Mouse (Mus musculus) subcutaneous adipose tissue, adult 2 months (tissue): Measurements from ENCODE around the gene Gm8660. TPM values are rescaled to one million over a fixed set of nuclear protein-coding genes. Genes with fewer than 3 reads are reported as not detected.

ENCODE experiments used
- polyA plus RNA-seq: library from polyadenylated mRNA; depleted of rRNA; stranded (reverse); fragments of >200 nt; gene quantifications from 2 replicates; pipeline ENCODE4 v1.2.3, GENCODE M21; 2012; ENCODE audit warnings: low replicate concordance; rRNA removed

Gm8660 gene
- not detected in 2 replicates for polyA plus RNA-seq

DNA sequence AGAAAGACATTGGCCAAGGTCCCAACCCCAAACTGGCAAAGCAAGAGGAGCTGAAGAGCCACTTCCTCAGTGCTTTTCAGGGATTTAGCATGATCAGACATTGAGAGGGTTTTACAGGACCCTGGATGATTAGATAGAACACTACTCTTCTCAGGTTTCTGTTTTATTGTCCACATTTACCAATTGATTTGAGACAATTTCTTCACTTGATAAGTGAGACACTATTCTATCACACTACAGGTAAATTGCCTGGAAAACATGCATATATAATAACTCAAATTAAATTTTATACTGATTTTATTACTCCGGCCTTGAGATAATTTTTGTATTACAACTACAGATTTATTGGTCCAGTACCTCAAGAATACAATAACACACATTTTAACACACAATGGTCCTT, at the start of gene Gm8660:
TSS of gene Gm8660 (minus strand) at position 101 of the 400 bp plus-strand sequence.

DNA sequence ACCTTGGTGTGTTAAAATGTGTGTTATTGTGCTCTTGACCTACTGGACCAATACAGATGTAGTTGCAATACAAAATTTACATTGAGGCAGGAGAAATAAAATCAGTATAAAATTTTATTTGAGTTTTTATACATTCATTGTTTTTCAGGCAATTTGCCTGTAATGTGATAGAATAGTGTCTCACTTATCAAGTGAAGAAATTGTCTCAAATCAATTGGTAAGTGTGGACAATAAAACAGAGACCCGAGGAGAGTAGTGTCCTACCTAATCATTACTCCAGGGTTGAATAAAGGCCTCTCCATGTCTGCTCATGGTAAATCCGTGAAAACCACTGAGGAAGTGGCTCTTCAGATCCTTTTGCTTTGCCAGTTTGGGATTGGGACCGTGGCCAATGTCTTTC, 42.4 kb upstream of the Gm8660 start, which contains the start of gene Vmn1r148:
TSS of gene Vmn1r148 (plus strand) at position 301 of the 400 bp plus-strand sequence.

DNA sequence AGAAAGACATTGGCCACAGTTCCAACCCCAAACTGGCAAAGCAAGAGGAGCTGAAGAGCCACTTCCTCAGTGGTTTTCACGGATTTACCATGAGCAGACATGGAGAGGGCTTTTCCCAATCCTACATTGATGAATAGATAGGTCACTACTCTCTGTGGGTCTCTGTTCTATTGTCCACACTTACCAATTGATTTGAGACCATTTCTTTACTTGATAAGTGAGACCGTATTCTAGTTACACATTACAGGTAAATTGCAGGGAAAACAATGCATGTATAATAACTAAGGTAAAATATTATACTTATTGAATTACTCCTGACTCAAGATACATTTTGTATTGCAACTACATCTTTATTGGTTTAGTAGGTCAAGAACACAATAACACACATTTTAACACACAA, 41.2 kb downstream of the Gm8660 start, which contains the start of gene Gm4187:
TSS of gene Gm4187 (minus strand) at position 101 of the 400 bp plus-strand sequence.

Other genes with a start within 250 kb of the Gm8660 start
- not detected in 2 replicates for gene Gm10666, start 236.3 kb downstream of the Gm8660 start, polyA plus RNA-seq
- not detected in 2 replicates for gene Vmn1r142, start 207.0 kb downstream of the Gm8660 start, polyA plus RNA-seq
- gene Vmn1r143, start 181.7 kb downstream of the Gm8660 start, polyA plus RNA-seq: not detected in 2 replicates
- gene Gm8653, start 169.8 kb downstream of the Gm8660 start, polyA plus RNA-seq: not detected in 2 replicates
- not detected in 2 replicates for gene Gm8453, start 141.6 kb downstream of the Gm8660 start, polyA plus RNA-seq
- gene Gm4187, start 41.3 kb downstream of the Gm8660 start, polyA plus RNA-seq: not detected in 2 replicates
- not detected in 2 replicates for gene Vmn1r148, start 42.5 kb upstream of the Gm8660 start, polyA plus RNA-seq
- gene Vmn1r149, start 67.2 kb upstream of the Gm8660 start, polyA plus RNA-seq: not detected in 2 replicates
- gene Gm10665, start 93.0 kb upstream of the Gm8660 start, polyA plus RNA-seq: not detected in 2 replicates
- gene Vmn1r151, start 128.6 kb upstream of the Gm8660 start, polyA plus RNA-seq: not detected in 2 replicates
- not detected in 2 replicates for gene Vmn1r152, start 151.9 kb upstream of the Gm8660 start, polyA plus RNA-seq
- gene Gm8677, start 163.8 kb upstream of the Gm8660 start, polyA plus RNA-seq: not detected in 2 replicates
- gene Gm4201, start 194.3 kb upstream of the Gm8660 start, polyA plus RNA-seq: not detected in 2 replicates
- gene Gm4565, start 217.1 kb upstream of the Gm8660 start, polyA plus RNA-seq: not detected in 2 replicates